12 mouse cellular contexts compared by ENCODE assay signal in the genomic region with DNA sequence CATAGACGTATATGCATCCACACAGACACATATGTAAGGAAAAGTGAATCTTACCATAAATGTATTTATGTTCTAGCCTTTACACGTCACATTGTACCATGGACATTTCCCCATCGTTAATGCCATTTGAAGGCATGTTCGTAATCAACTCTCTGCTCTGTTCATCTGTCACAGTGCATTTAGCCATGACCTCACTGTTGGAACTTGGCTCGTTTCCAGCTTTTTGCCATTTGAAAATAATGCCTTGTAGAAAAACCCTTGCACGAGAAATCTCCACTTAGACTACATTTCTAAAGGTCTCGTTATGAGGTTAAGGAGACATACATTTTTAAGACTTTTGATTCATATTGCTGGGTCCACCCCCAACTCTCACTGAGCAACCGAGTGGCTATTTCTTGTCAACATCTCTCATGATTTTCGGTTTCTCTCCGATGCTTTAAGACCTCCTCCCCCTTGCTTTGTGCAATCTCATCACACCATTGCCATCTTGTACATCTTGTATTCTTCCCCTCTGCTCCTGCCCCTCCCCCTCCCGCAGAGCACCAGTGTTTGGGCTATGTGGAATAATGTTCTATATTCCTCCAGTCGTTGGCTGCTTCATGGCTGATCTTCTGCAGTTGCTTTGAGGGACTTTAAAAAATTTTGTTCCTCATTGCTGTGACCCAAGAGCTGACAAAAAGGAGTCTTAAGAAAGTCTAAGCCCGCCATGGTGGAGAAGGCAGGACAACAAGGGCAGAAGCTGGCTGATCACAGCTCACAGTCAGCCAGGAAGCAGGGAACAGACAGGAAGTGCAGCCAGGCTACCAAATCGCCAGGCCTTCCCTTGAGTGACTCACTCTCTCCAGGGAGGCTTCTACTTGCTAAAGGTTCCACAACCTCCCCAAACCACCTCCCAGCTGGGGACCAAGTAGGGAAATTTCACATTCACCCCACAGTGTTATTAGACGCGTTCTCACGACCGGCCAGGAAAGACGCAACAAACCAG. TPM values are rescaled to one million over a fixed set of nuclear protein-coding genes. Genes with fewer than 3 reads are reported as not detected.
DNase-seq lines count a peak whose midpoint lies in the region; ATAC-seq lines count a peak whose summit lies in the region.
"Had no signal": no experiment of that assay in that cellular context is flagged by ENCODE, and none has a peak within 500 bp of the region (broad histone marks: within the 10 kb centered on the region; RNA-seq: fewer than 3 reads in every experiment).

No protein-coding gene starts in this region.

- no peak overlapping the region for H3K9ac ChIP-seq in midbrain, embryonic 14.5 days (replicated peaks; ENCODE audit: low read length)
- H3K9ac ChIP-seq in midbrain, embryonic 13.5 days (replicated peaks): no peak overlapping the region
- H3K9ac ChIP-seq: embryonic facial prominence, embryonic 13.5 days; neural tube, embryonic 13.5 days had no signal

- H3K36me3 ChIP-seq in midbrain, embryonic 14.5 days (ENCODE audit: control insufficient read depth, insufficient read depth, low read length): no peaks in the 10 kb centered on the region
- no peaks in the 10 kb centered on the region for H3K36me3 ChIP-seq in midbrain, embryonic 13.5 days
- H3K36me3 ChIP-seq: embryonic facial prominence, embryonic 13.5 days; neural tube, embryonic 13.5 days had no signal

- no peaks in the 10 kb centered on the region for H3K9me3 ChIP-seq in midbrain, embryonic 14.5 days (ENCODE audit: control insufficient read depth, low read length)
- H3K9me3 ChIP-seq in midbrain, embryonic 13.5 days: no peaks in the 10 kb centered on the region
- H3K9me3 ChIP-seq: embryonic facial prominence, embryonic 13.5 days; neural tube, embryonic 13.5 days had no signal

- 73% methylated on average over 19 of the region's 19 CpGs for WGBS in midbrain, embryonic 14.5 days
- 80% methylated on average over 19 of the region's 19 CpGs for WGBS in midbrain, embryonic 13.5 days

- H3K4me3 ChIP-seq in midbrain, embryonic 14.5 days (replicated peaks; ENCODE audit: low read depth, low read length): no peak overlapping the region
- no peak overlapping the region for H3K4me3 ChIP-seq in midbrain, embryonic 13.5 days (replicated peaks)
- H3K4me3 ChIP-seq: embryonic facial prominence, embryonic 13.5 days; neural tube, embryonic 13.5 days had no signal

- DNase-seq in gastrocnemius, adult 18-20 months (ENCODE audit: low spot score): peak; percentile 14
- DNase-seq in gastrocnemius, postnatal 10 days: no peak
- peak; percentile 71 for DNase-seq in midbrain, embryonic 14.5 days
- DNase-seq in cerebellum, postnatal 25 days: peak; percentile 17 to 59
- no peak for DNase-seq in T-cell, adult 2 months (ENCODE audit: low spot score)
- no peak for DNase-seq in layer of hippocampus, adult 8-10 months (ENCODE audit: low spot score in 2 of 2)
- DNase-seq: gastrocnemius, postnatal 14 days; thymus, adult 18-20 months had no signal

- H3K27me3 ChIP-seq in midbrain, embryonic 14.5 days (ENCODE audit: control insufficient read depth, insufficient read depth, low read length): no peaks in the 10 kb centered on the region
- H3K27me3 ChIP-seq in midbrain, embryonic 13.5 days: no peaks in the 10 kb centered on the region
- H3K27me3 ChIP-seq: embryonic facial prominence, embryonic 13.5 days; neural tube, embryonic 13.5 days had no signal

- H3K4me2 ChIP-seq in midbrain, embryonic 14.5 days (ENCODE audit: low read length): no peak overlapping the region
- H3K4me2 ChIP-seq in midbrain, embryonic 13.5 days (replicated peaks): no peak overlapping the region
- H3K4me2 ChIP-seq: embryonic facial prominence, embryonic 13.5 days; neural tube, embryonic 13.5 days had no signal

- no peaks in the 10 kb centered on the region for H3K4me1 ChIP-seq in midbrain, embryonic 14.5 days (ENCODE audit: control insufficient read depth, insufficient read depth, low read length)
- H3K4me1 ChIP-seq in midbrain, embryonic 13.5 days (replicated peaks): 0 out of 2 replicates have a peak, but pooled peaks cover 8% of the 10 kb centered on the region

- ATAC-seq in midbrain, embryonic 14.5 days (ENCODE audit: low FRiP score, low TSS enrichment): no peak
- no peak for ATAC-seq in midbrain, embryonic 13.5 days
- no peak for ATAC-seq in megakaryocyte, adult 5-6 weeks (ENCODE audit: poor library complexity, severe bottlenecking)

- H3K27ac ChIP-seq in midbrain, embryonic 14.5 days (replicated peaks; ENCODE audit: low read depth, low read length): no peak overlapping the region
- H3K27ac ChIP-seq in midbrain, embryonic 13.5 days: no peak overlapping the region
- H3K27ac ChIP-seq: embryonic facial prominence, embryonic 13.5 days; neural tube, embryonic 13.5 days had no signal

RNA-seq across cellular contexts. Expression of a gene that starts 40.4 kb away (rescaled TPM):
- total RNA-seq in gastrocnemius, adult 18-20 months (2021): 100 to 1,000 TPM; 167 to 176 TPM
- total RNA-seq in gastrocnemius, postnatal 10 days (2021): 100 to 1,000 TPM; 184 to 206 TPM
- 32.4 and 40.0 TPM in 2 replicates for polyA plus RNA-seq in midbrain, embryonic 14.5 days (2014; fragmentation: Nextera tagmentation; extraction: Ambion mirVana)
- polyA plus RNA-seq in midbrain, embryonic 13.5 days (2015; fragmentation: Nextera tagmentation; extraction: Ambion mirVana): 25.5 and 25.9 TPM in 2 replicates
- 5.6 and 7.3 TPM in 2 replicates for total RNA-seq in megakaryocyte, adult 5-6 weeks (2015)
- total RNA-seq in megakaryocyte, adult 5-6 weeks (2017): 3.5 and 10.9 TPM in 2 replicates
- total RNA-seq in layer of hippocampus, adult 8-10 months (2022): 10 to 100 TPM; 29.4 to 36.3 (median 33.1) TPM

Comparison
In these comparisons a context has a peak if more than half of its experiments do, and no peak if none do; other contexts are left out.
1. DNase-seq: peak in gastrocnemius, adult 18-20 months (single experiment), midbrain, embryonic 14.5 days (single experiment) and cerebellum, postnatal 25 days (2 of 2); none in gastrocnemius, postnatal 10 days (single experiment), T-cell, adult 2 months (single experiment) and layer of hippocampus, adult 8-10 months (0 of 2).